9 mouse cellular contexts compared by ENCODE assay signal in genomic region chr6:142757976-142758375, GRCm38 (mm10). TPM values are rescaled to one million over a fixed set of nuclear protein-coding genes. Genes with fewer than 3 reads are reported as not detected.
DNase-seq lines count a peak whose midpoint lies in the region; ATAC-seq and TF ChIP-seq lines count a peak whose summit lies in the region.
"Had no signal": no experiment of that assay in that cellular context is flagged by ENCODE, and none has a peak within 500 bp of the region (broad histone marks: within the 10 kb centered on the region; RNA-seq: fewer than 3 reads in every experiment).

No protein-coding gene starts in this region.

- ATAC-seq in liver, embryonic 15.5 days (ENCODE audit: insufficient read depth), result no peak

- H3K4me2 ChIP-seq in liver, embryonic 15.5 days, result peak overlapping the region; percentile 71

- peak overlapping the region; percentile 93 for H3K4me3 ChIP-seq in heart, embryonic 10.5 days
- no peak overlapping the region for H3K4me3 ChIP-seq in thymus, adult 2 months (ENCODE audit: control insufficient read depth, insufficient read depth, low read length)
- H3K4me3 ChIP-seq in liver, embryonic 15.5 days (replicated peaks), result peak overlapping the region; percentile 98

- H3K27me3 ChIP-seq in heart, embryonic 10.5 days (ENCODE audit: insufficient read depth, poor library complexity, severe bottlenecking), result peaks cover 6% of the 10 kb centered on the region; the same call in 1 of the 2 replicates
- H3K27me3 ChIP-seq in thymus, adult 2 months (ENCODE audit: control insufficient read depth, insufficient read depth, low read length), result no peaks in the 10 kb centered on the region
- H3K27me3 ChIP-seq in liver, embryonic 15.5 days, result no peaks in the 10 kb centered on the region

- peaks cover 19% of the 10 kb centered on the region for H3K36me3 ChIP-seq in heart, embryonic 10.5 days
- peaks cover 10% of the 10 kb centered on the region; the same call in 1 of the 2 replicates for H3K36me3 ChIP-seq in thymus, adult 2 months (ENCODE audit: control insufficient read depth, insufficient read depth, low read length)
- peaks cover 49% of the 10 kb centered on the region for H3K36me3 ChIP-seq in liver, embryonic 15.5 days (replicated peaks)

- TF ChIP-seq CTCF in thymus, adult 2 months (IDR thresholded peaks at IDR 0.05; ENCODE audit: borderline replicate concordance, control insufficient read depth, extremely low read depth, insufficient read depth, low read length, poor library complexity), result no peak

- TF ChIP-seq POLR2A in thymus, adult 2 months (IDR thresholded peaks at IDR 0.05; ENCODE audit: control insufficient read depth, extremely low read depth, insufficient read depth, low read length, poor library complexity), result no peak

- peak; percentile 72 for DNase-seq in heart, embryonic 10.5 days (ENCODE audit: low spot score)
- no peak for DNase-seq in heart, postnatal 4 days
- DNase-seq in thymus, adult 2 months, result no peak
- no peak for DNase-seq in thymus, postnatal 25 days
- DNase-seq in adipocyte (ENCODE audit: low spot score), result no peak
- no peak for DNase-seq in cerebellum, adult 11 months
- no peak for DNase-seq in kidney, postnatal 25 days
- DNase-seq: adrenal gland, postnatal 25 days had no signal

- peak overlapping the region; percentile 99 for H3K9ac ChIP-seq in liver, embryonic 15.5 days

- 84% methylated on average over 6 of the region's 6 CpGs for WGBS in heart, embryonic 10.5 days
- 75% methylated on average over 6 of the region's 6 CpGs for WGBS in thymus, adult 2 months
- WGBS in liver, embryonic 15.5 days (ENCODE audit: insufficient replicate concordance), result 57% methylated on average over 6 of the region's 6 CpGs

- H3K27ac ChIP-seq in heart, embryonic 10.5 days, result peak overlapping the region; percentile 72; the same call in 1 of the 2 replicates
- H3K27ac ChIP-seq in thymus, adult 2 months (ENCODE audit: control insufficient read depth, insufficient read depth, low read length), result peak overlapping the region; percentile 34
- H3K27ac ChIP-seq in liver, embryonic 15.5 days (replicated peaks), result peak overlapping the region; percentile 99

- H3K4me1 ChIP-seq in heart, embryonic 10.5 days, result peaks cover 28% of the 10 kb centered on the region
- peaks cover 14% of the 10 kb centered on the region for H3K4me1 ChIP-seq in thymus, adult 2 months (replicated peaks; ENCODE audit: control insufficient read depth, insufficient read depth, low read length)
- peaks cover 42% of the 10 kb centered on the region for H3K4me1 ChIP-seq in liver, embryonic 15.5 days (replicated peaks)

- H3K9me3 ChIP-seq in heart, embryonic 10.5 days, result no peaks in the 10 kb centered on the region
- no peaks in the 10 kb centered on the region for H3K9me3 ChIP-seq in liver, embryonic 15.5 days (replicated peaks)

RNA-seq across cellular contexts. Expression of gene Cmas, which starts 1.5 kb away (rescaled TPM):
- 100 and 105 TPM in 2 replicates for polyA plus RNA-seq in heart, embryonic 10.5 days (2016; fragmentation: Nextera tagmentation; extraction: Ambion mirVana)
- total RNA-seq in heart, postnatal 4 days (2021), result 10 to 100 TPM; 43.4 to 48.5 TPM
- 25.5 and 29.0 TPM in 2 replicates for polyA plus RNA-seq in thymus, adult 2 months (2012; rRNA removed)
- 170 and 172 TPM in 2 replicates for polyA plus RNA-seq in liver, embryonic 15.5 days (2015; fragmentation: Nextera tagmentation; extraction: Ambion mirVana)

RNA-seq across cellular contexts. Expression of gene Sult6b2, which starts 46.3 kb away (rescaled TPM):
- 0.06 TPM in 1 of 2 replicates, not detected in the other for polyA plus RNA-seq in heart, embryonic 10.5 days (2016; fragmentation: Nextera tagmentation; extraction: Ambion mirVana)
- not detected for total RNA-seq in heart, postnatal 4 days (2021)
- 0.08 TPM in 1 of 2 replicates, not detected in the other for polyA plus RNA-seq in thymus, adult 2 months (2012; rRNA removed)
- polyA plus RNA-seq in liver, embryonic 15.5 days (2015; fragmentation: Nextera tagmentation; extraction: Ambion mirVana), result 0.03 TPM in 1 of 2 replicates, not detected in the other
- total RNA-seq: adrenal gland, postnatal 25 days had no signal

RNA-seq across cellular contexts. Expression of gene Abcc9, which starts 55.9 kb away (rescaled TPM):
- polyA plus RNA-seq in heart, embryonic 10.5 days (2016; fragmentation: Nextera tagmentation; extraction: Ambion mirVana), result 11.2 and 25.6 TPM in 2 replicates
- 100 to 1,000 TPM; 180 to 189 TPM for total RNA-seq in heart, postnatal 4 days (2021)
- 1.4 and 2.9 TPM in 2 replicates for polyA plus RNA-seq in thymus, adult 2 months (2012; rRNA removed)
- 1.4 and 1.6 TPM in 2 replicates for polyA plus RNA-seq in liver, embryonic 15.5 days (2015; fragmentation: Nextera tagmentation; extraction: Ambion mirVana)

Comparison
In these comparisons a context has a peak if more than half of its experiments do, and no peak if none do; other contexts are left out.
1. H3K27ac ChIP-seq: peak in every context shown above with its lines; median percentile 99 in liver, embryonic 15.5 days; 72 in heart, embryonic 10.5 days; 34 in thymus, adult 2 months.